In genomic region chr8:79658715-79659114, GRCm38 (mm10) we compare ENCODE assay signal across 1 mouse cellular context. TPM values are rescaled to one million over a fixed set of nuclear protein-coding genes. Genes with fewer than 3 reads are reported as not detected.
"Had no signal": no experiment of that assay in that cellular context is flagged by ENCODE, and none has a peak within 500 bp of the region (broad histone marks: within the 10 kb centered on the region; RNA-seq: fewer than 3 reads in every experiment).

No protein-coding gene starts in this region.

RNA-seq across cellular contexts. Expression of gene Anapc10, which starts 52.9 kb away (rescaled TPM):
- polyA plus RNA-seq: erythroblast, embryonic 14.5 days had no signal
